Mouse (Mus musculus) retina, postnatal 7 days (tissue): ENCODE data around the gene Pla2g4c.

Experiments used
- DNase-seq: peaks from one replicate; pipeline ENCODE4 v3.0.0-alpha.2; 2012; ENCODE audit warnings: low read depth, low spot score

Gene Pla2g4c

DNA sequence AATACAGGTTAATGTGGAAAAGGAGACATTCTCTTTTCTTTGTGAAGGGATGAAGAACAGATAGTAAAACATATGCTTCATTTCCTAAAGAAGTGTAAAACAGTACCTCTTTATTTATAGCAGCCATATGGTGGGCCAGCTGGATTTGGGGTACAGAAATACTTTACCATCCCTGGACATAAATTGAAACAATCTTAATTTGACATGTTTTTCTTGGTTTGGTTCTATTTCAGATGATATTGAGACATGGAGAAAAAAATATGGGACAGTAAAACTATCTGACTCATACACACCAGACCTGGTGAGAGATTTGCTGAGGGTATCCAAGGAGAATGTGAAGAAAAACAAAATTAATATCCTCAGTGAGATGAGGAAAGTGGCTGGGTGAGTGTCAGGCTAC, 31.5 kb downstream of the Pla2g4c start:
- no peak for DNase-seq

DNA sequence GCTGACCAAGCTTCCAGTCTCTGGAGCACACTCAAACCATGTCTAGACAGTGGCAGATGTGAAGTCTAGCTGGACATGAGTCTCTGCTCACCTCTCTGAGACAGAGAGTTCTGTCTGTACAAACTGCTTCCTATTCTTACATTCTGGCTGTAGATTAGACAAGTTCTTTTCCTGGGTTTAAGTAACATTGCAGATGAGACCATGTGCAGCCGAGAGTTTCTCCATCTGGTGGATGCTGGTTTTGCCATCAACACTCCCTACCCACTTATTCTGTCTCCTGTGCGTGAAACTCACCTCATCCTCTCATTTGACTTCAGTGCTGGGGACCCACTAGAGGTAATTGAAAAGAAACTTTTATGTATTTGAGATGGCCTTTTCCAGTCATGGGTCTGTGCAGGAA, 56.1 kb downstream of the Pla2g4c start:
- no peak for DNase-seq

DNA sequence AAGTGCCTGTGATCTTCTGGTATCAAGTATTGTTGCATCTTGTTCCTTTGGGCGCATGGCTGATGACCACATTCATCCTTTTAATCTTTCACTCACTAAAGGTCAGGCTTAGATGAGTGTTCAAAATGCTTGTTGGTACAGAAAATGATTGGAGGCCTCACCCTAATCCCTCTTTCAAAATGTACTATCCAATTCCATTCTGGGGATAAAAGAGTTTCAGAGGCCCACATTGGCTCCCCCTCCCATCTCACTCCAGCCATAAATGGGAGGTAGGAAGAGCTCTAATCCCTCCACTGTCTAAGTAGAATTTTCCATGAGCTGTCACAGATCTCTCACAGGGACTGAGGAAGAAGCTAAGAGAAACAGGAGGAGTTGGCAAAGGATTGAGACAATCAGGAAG, 73.4 kb downstream of the Pla2g4c start, which contains the start of gene Cabp5:
Gene Cabp5 (plus strand): TSS at position 301 of the 400 bp plus-strand sequence.
- no peak for DNase-seq
